Mouse (Mus musculus) gastrocnemius, postnatal 4 days (tissue): Measurements from ENCODE around the gene Acsl5. TPM values are rescaled to one million over a fixed set of nuclear protein-coding genes. Genes with fewer than 3 reads are reported as not detected.

ENCODE experiments used
- DNase-seq, 2 experiments: peaks; one replicate each; pipeline ENCODE4 v3.0.0; 2021 to 2022; ENCODE audit warnings: low spot score in 2 of 2, mixed read lengths in 2 of 2
- total RNA-seq, 2 experiments: library from RNA; stranded (reverse); gene quantifications; 2 replicates each; pipeline ENCODE4 v1.2.3; 2021

Acsl5 gene
- total RNA-seq, 2 experiments from 2014 or later = 12.0 to 12.4 TPM

- no peak for DNase-seq
Observed at GRCm38 (mm10) chr19:55236564-55236963, 15.2 kb upstream of the Acsl5 start.

GRCm38 (mm10) chr19:55239766-55240426 is 11.8 kb upstream of the Acsl5 start:
- no peak for DNase-seq

- no peak for DNase-seq
Observed at GRCm38 (mm10) chr19:55241186-55241645, 10.5 kb upstream of the Acsl5 start, which contains the start of gene Gucy2g. Gene Gucy2g (minus strand): TSS chr19:55241236.

GRCm38 (mm10) chr19:55244791-55245231 is 6.9 kb upstream of the Acsl5 start:
- DNase-seq = peak in 1 of 2 experiments; percentile 54

- DNase-seq = no peak
Observed at GRCm38 (mm10) chr19:55247563-55247962, 4.2 kb upstream of the Acsl5 start.

GRCm38 (mm10) chr19:55247991-55248520 is 3.7 kb upstream of the Acsl5 start:
- DNase-seq = no peak

GRCm38 (mm10) chr19:55250451-55250850 is 1.3 kb upstream of the Acsl5 start:
- no peak for DNase-seq

GRCm38 (mm10) chr19:55253239-55253569 is 1.5 kb downstream of the Acsl5 start:
- DNase-seq = no peak

GRCm38 (mm10) chr19:55253570-55254441 is 2.1 kb downstream of the Acsl5 start:
- DNase-seq = peak; percentile 32 to 51

GRCm38 (mm10) chr19:55254513-55255016 is 2.8 kb downstream of the Acsl5 start:
- DNase-seq = peak in 1 of 2 experiments; percentile 22

GRCm38 (mm10) chr19:55256156-55256555 is 4.4 kb downstream of the Acsl5 start:
- no peak for DNase-seq

GRCm38 (mm10) chr19:55257656-55258375 is 6.1 kb downstream of the Acsl5 start:
- no peak for DNase-seq

GRCm38 (mm10) chr19:55258514-55258913 is 6.8 kb downstream of the Acsl5 start:
- DNase-seq = no peak

GRCm38 (mm10) chr19:55260389-55261184 is 8.8 kb downstream of the Acsl5 start:
- DNase-seq = no peak

GRCm38 (mm10) chr19:55265269-55265668 is 13.5 kb downstream of the Acsl5 start:
- no peak for DNase-seq

- no peak for DNase-seq
Observed at GRCm38 (mm10) chr19:55266786-55267185, 15.0 kb downstream of the Acsl5 start.

GRCm38 (mm10) chr19:55268150-55268549 is 16.4 kb downstream of the Acsl5 start:
- DNase-seq = no peak

GRCm38 (mm10) chr19:55269051-55269450 is 17.3 kb downstream of the Acsl5 start:
- no peak for DNase-seq

GRCm38 (mm10) chr19:55271448-55271847 is 19.7 kb downstream of the Acsl5 start:
- DNase-seq = no peak

GRCm38 (mm10) chr19:55273340-55273739 is 21.6 kb downstream of the Acsl5 start:
- no peak for DNase-seq
